Mouse (Mus musculus) CH12.LX (cell line): ENCODE data around the gene Syn3. TPM values are rescaled to one million over a fixed set of nuclear protein-coding genes. Genes with fewer than 3 reads are reported as not detected.

Source experiments
- DNase-seq: peaks from one replicate; pipeline ENCODE4 v3.0.0-alpha.2; 2013; ENCODE audit errors: extremely low read depth
- H3K27ac ChIP-seq: 2 replicates; pipeline ENCODE4 v1.5.1; 2012; ENCODE audit warnings: low read depth, mild to moderate bottlenecking, control low read depth, moderate library complexity; ENCODE audit not compliant: insufficient read depth
- H3K27me3 ChIP-seq: replicated peaks from 2 replicates; pipeline ENCODE3; 2012; ENCODE audit warnings: inconsistent platforms
- H3K36me3 ChIP-seq, 2 experiments: replicated peaks in 1 of 2; 2 replicates each; pipeline versions ENCODE3 to v1.6.1; 2012; ENCODE audit warnings: inconsistent platforms in 1 of 2, low read length in 1 of 2, mild to moderate bottlenecking in 1 of 2, mixed read lengths in 1 of 2, moderate library complexity in 1 of 2; ENCODE audit not compliant: control insufficient read depth in 1 of 2, insufficient read depth in 1 of 2
- H3K4me1 ChIP-seq, 2 experiments: 2 replicates each; pipeline ENCODE4 v1.6.1; 2012; ENCODE audit warnings: inconsistent platforms in 1 of 2, moderate library complexity in 1 of 2; ENCODE audit not compliant: insufficient read depth in 2 of 2, control insufficient read depth in 1 of 2
- H3K4me2 ChIP-seq: 2 replicates; pipeline ENCODE4 v1.6.1; 2012; ENCODE audit warnings: low read depth, mild to moderate bottlenecking, control low read depth; ENCODE audit not compliant: poor library complexity, insufficient read depth, severe bottlenecking
- H3K4me3 ChIP-seq, 3 experiments: fragments of 150-350 bp in 1 of 3; sonication (generic) in 1 of 3; replicated peaks in 1 of 3; 2 replicates each; pipeline versions ENCODE3 to v1.5.1; 2011 to 2012; ENCODE audit warnings: low read depth in 2 of 3, low read length in 2 of 3, mild to moderate bottlenecking in 2 of 3, moderate library complexity in 2 of 3, control low read depth in 1 of 3, improper control_type of control experiment in 1 of 3, inconsistent platforms in 1 of 3, mixed read lengths in 1 of 3; ENCODE audit not compliant: poor library complexity in 1 of 3
- H3K79me2 ChIP-seq: replicated peaks from 2 replicates; pipeline ENCODE4 v1.6.1; 2012; ENCODE audit warnings: mild to moderate bottlenecking, moderate library complexity; ENCODE audit not compliant: control insufficient read depth, poor library complexity, insufficient read depth, severe bottlenecking; ENCODE audit errors: extremely low read depth
- H3K9ac ChIP-seq: 2 replicates; pipeline ENCODE4 v1.6.1; 2012; ENCODE audit warnings: low read depth, mild to moderate bottlenecking, control low read depth, moderate library complexity; ENCODE audit not compliant: insufficient read depth
- H3K9me3 ChIP-seq: replicated peaks from 2 replicates; pipeline ENCODE3; 2012; ENCODE audit warnings: low read length, inconsistent platforms, mixed read lengths
- BHLHE40 ChIP-seq: IDR thresholded peaks from 2 replicates; pipeline ENCODE4 v1.6.1; 2011; ENCODE audit warnings: mild to moderate bottlenecking, low read depth, low read length, improper control_type of control experiment
- E2F4 ChIP-seq: IDR thresholded peaks from 2 replicates; pipeline ENCODE4 v1.6.1; 2011; ENCODE audit warnings: low read depth, low read length, improper control_type of control experiment; ENCODE audit not compliant: insufficient replicate concordance
- EP300 ChIP-seq: IDR thresholded peaks from 2 replicates; pipeline ENCODE4 v1.6.1; 2011; ENCODE audit warnings: low read length, improper control_type of control experiment
- ETS1 ChIP-seq: conservative IDR thresholded peaks from 2 replicates; pipeline ENCODE4 v1.6.1; 2012; ENCODE audit warnings: low read depth, mild to moderate bottlenecking, inconsistent platforms, low read length, improper control_type of control experiment, moderate library complexity
- GABPA ChIP-seq: IDR thresholded peaks from 2 replicates; pipeline ENCODE4 v1.6.1; 2012; ENCODE audit warnings: low read depth, low read length, improper control_type of control experiment, inconsistent platforms; ENCODE audit not compliant: insufficient replicate concordance
- HCFC1 ChIP-seq: IDR thresholded peaks from 2 replicates; pipeline ENCODE4 v1.6.1; 2012; ENCODE audit warnings: low read depth, mild to moderate bottlenecking, inconsistent platforms, low read length, improper control_type of control experiment
- IRF4 ChIP-seq: IDR thresholded peaks from 2 replicates; pipeline ENCODE4 v1.6.1; 2014; ENCODE audit warnings: low read depth, mild to moderate bottlenecking, inconsistent platforms, low read length, improper control_type of control experiment
- JUN ChIP-seq: IDR thresholded peaks from 2 replicates; pipeline ENCODE4 v1.6.1; 2011; ENCODE audit warnings: low read depth, mild to moderate bottlenecking, low read length, improper control_type of control experiment, moderate library complexity; ENCODE audit not compliant: insufficient read depth
- MAFK ChIP-seq: IDR thresholded peaks from 2 replicates; pipeline ENCODE4 v1.6.1; 2011; ENCODE audit warnings: low read length, improper control_type of control experiment; ENCODE audit not compliant: insufficient replicate concordance
- MAX ChIP-seq: IDR thresholded peaks from 2 replicates; pipeline ENCODE4 v1.6.1; 2011; ENCODE audit warnings: low read length, improper control_type of control experiment
- MAZ ChIP-seq: IDR thresholded peaks from 2 replicates; pipeline ENCODE4 v1.6.1; 2012; ENCODE audit warnings: low read depth, mild to moderate bottlenecking, inconsistent platforms, low read length, improper control_type of control experiment, moderate library complexity
- MYC ChIP-seq: IDR thresholded peaks from 2 replicates; pipeline ENCODE4 v1.6.1; 2011; ENCODE audit warnings: low read depth, mild to moderate bottlenecking, improper control_type of control experiment, low read length
- NRF1 ChIP-seq: IDR thresholded peaks from 2 replicates; pipeline ENCODE4 v1.6.1; 2014; ENCODE audit warnings: low read depth, mild to moderate bottlenecking, inconsistent platforms, low read length, improper control_type of control experiment, moderate library complexity
- POLR2A ChIP-seq: IDR thresholded peaks from 2 replicates; pipeline ENCODE4 v1.6.1; 2011; ENCODE audit warnings: low read depth, mild to moderate bottlenecking, improper control_type of control experiment, low read length
- POLR2AphosphoS2 ChIP-seq: IDR thresholded peaks from 2 replicates; pipeline ENCODE4 v1.6.1; 2011; ENCODE audit warnings: low read depth, low read length, improper control_type of control experiment
- RCOR1 ChIP-seq: conservative IDR thresholded peaks from 2 replicates; pipeline ENCODE4 v1.6.1; 2012; ENCODE audit warnings: low read depth, mild to moderate bottlenecking, inconsistent platforms, low read length, improper control_type of control experiment
- SMC3 ChIP-seq: IDR thresholded peaks from 2 replicates; pipeline ENCODE4 v1.6.1; 2011; ENCODE audit warnings: low read depth, low read length, improper control_type of control experiment
- TBP ChIP-seq: conservative IDR thresholded peaks from 2 replicates; pipeline ENCODE4 v1.6.1; 2011; ENCODE audit warnings: low read depth, low read length, improper control_type of control experiment
- TCF12 ChIP-seq: IDR thresholded peaks from 2 replicates; pipeline ENCODE4 v1.6.1; 2014; ENCODE audit warnings: low read depth, mild to moderate bottlenecking, inconsistent platforms, low read length, improper control_type of control experiment
- USF2 ChIP-seq: conservative IDR thresholded peaks from 2 replicates; pipeline ENCODE4 v1.6.1; 2011; ENCODE audit warnings: low read depth, low read length, improper control_type of control experiment
- ZC3H11A ChIP-seq: IDR thresholded peaks from 2 replicates; pipeline ENCODE4 v1.6.1; 2012; ENCODE audit warnings: low read depth, mild to moderate bottlenecking, inconsistent platforms, low read length, improper control_type of control experiment
- ZKSCAN1 ChIP-seq: IDR thresholded peaks from 2 replicates; pipeline ENCODE4 v1.6.1; 2012; ENCODE audit warnings: low read depth, inconsistent platforms, low read length, improper control_type of control experiment, borderline replicate concordance
- ZNF384 ChIP-seq: IDR thresholded peaks from 2 replicates; pipeline ENCODE4 v1.6.1; 2012; ENCODE audit warnings: low read depth, low read length, improper control_type of control experiment, inconsistent platforms
- dilution Hi-C: fragments of 300-500 bp; cut with MboI; formaldehyde crosslinking; loops from 2 replicates; pipeline ENCODE4 v1.14.3; 2020; ENCODE audit warnings: low sequenced_read_pairs; ENCODE audit not compliant: extremely low pct_unique_long_range_greater_than_20kb, extremely low pct_ligation_motif_present
- in situ Hi-C: fragments of 300-500 bp; cut with MboI; formaldehyde crosslinking; loops from 3 replicates; pipeline ENCODE4 v1.14.3; 2019; ENCODE audit warnings: low sequenced_read_pairs, low pct_ligation_motif_present, low pct_unique_long_range_greater_than_20kb, mixed read lengths
- polyA plus RNA-seq: library from polyadenylated mRNA; unstranded; fragments of >175 nt; gene quantifications from 2 replicates; pipeline ENCODE4 v1.2.1, GENCODE M21; 2012; ENCODE audit warnings: low read depth; ENCODE audit not compliant: insufficient read length
- total RNA-seq, 2 experiments: library from RNA; depleted of rRNA; stranded (reverse); fragments of 300-350 nt in 1 of 2; fragments of >200 nt in 1 of 2; gene quantifications; 2 replicates each; pipeline ENCODE4 v1.2.3; 2012 to 2014

Gene Syn3
- total and polyA plus RNA-seq, 3 experiments, result 2.8 to 8.9 (median 5.6) TPM

- dilution Hi-C loops, result no loop called here
- H3K9ac ChIP-seq, result no peak overlapping the region
Measured at GRCm38 (mm10) chr10:86225480-86225879, 273.2 kb downstream of the Syn3 start.

GRCm38 (mm10) chr10:86218984-86219383 is 279.7 kb downstream of the Syn3 start:
- no peak for DNase-seq
- in situ Hi-C loops, result no loop called here
- no peaks in the 10 kb centered on the region for H3K9me3 ChIP-seq
- peaks cover 0 to 2% of the 10 kb centered on the region in 2 experiments for H3K36me3 ChIP-seq
- no peaks in the 10 kb centered on the region for H3K27me3 ChIP-seq
- H3K79me2 ChIP-seq, result no peaks in the 10 kb centered on the region
- TF ChIP-seq SMC3, result no peak
- no peak for TF ChIP-seq MAX
- no peak for TF ChIP-seq ZC3H11A
- no peak for TF ChIP-seq IRF4
- no peak for TF ChIP-seq BHLHE40
- no peak for TF ChIP-seq POLR2AphosphoS2
- TF ChIP-seq ZKSCAN1, result no peak
- TF ChIP-seq POLR2A, result no peak
- TF ChIP-seq GABPA, result no peak
- no peak for TF ChIP-seq EP300
- TF ChIP-seq ETS1, result no peak
- no peak for TF ChIP-seq NRF1
- no peak for TF ChIP-seq MYC
- no peak for TF ChIP-seq TBP
- TF ChIP-seq TCF12, result no peak
- TF ChIP-seq JUN, result no peak
- TF ChIP-seq ZNF384, result no peak
- no peak for TF ChIP-seq E2F4
- no peak for TF ChIP-seq RCOR1
- TF ChIP-seq, all 38 proteins: peak for 0
- Histone ChIP-seq H3K4me3 (no peak overlapping the region), H3K4me2 (no peak overlapping the region), H3K27ac (no peak overlapping the region), H3K4me1 (peaks cover 5 to 11% of the 10 kb centered on the region in 2 experiments; a peak in 2 of 4 replicates), H3K9ac (no peak overlapping the region)
- dilution Hi-C loops, result no loop called here

More at GRCm38 (mm10) chr10:86225480-86225879, 273.2 kb downstream of the Syn3 start:
- no peak overlapping the region for H3K27ac ChIP-seq
- no peak overlapping the region for H3K4me3 ChIP-seq
- H3K4me2 ChIP-seq, result no peak overlapping the region
- no peaks in the 10 kb centered on the region for H3K9me3 ChIP-seq
- no peaks in the 10 kb centered on the region for H3K79me2 ChIP-seq
- H3K4me1 ChIP-seq, result peaks cover 4% of the 10 kb centered on the region in 2 experiments; a peak in 2 of 4 replicates
- in situ Hi-C loops, result no loop called here
- no peak for DNase-seq
- H3K36me3 ChIP-seq, result peaks cover 0 to 2% of the 10 kb centered on the region in 2 experiments
- TF ChIP-seq HCFC1, result no peak
- no peak for TF ChIP-seq MAFK
- no peak for TF ChIP-seq USF2
- TF ChIP-seq MAZ, result no peak
- no peaks in the 10 kb centered on the region for H3K27me3 ChIP-seq
